Mouse (Mus musculus): ENCODE measurements around the gene Katnbl1. TPM values are rescaled to one million over a fixed set of nuclear protein-coding genes. Genes with fewer than 3 reads are reported as not detected.

Katnbl1 gene
- total RNA-seq (2021), result 10 to 100 TPM; 11.8 to 13.4 TPM
- long read RNA-seq, experiment 1, transcript Katnbl1-201 (10 exons, 2,886 nt), result major isoform, 15 of 21 reads
- long read RNA-seq, experiment 1, partial matches to known transcripts, result 2 of 21 reads
- long read RNA-seq, experiment 1, other reads (novel, unspliced or antisense), result 4 of 21 reads
- long read RNA-seq, experiment 2, transcript Katnbl1-201 (10 exons, 2,886 nt), result major isoform, 18 of 19 reads
- long read RNA-seq, experiment 2, partial matches to known transcripts, result 0 of 19 reads
- long read RNA-seq, experiment 2, other reads (novel, unspliced or antisense), result 1 of 19 reads

DNA sequence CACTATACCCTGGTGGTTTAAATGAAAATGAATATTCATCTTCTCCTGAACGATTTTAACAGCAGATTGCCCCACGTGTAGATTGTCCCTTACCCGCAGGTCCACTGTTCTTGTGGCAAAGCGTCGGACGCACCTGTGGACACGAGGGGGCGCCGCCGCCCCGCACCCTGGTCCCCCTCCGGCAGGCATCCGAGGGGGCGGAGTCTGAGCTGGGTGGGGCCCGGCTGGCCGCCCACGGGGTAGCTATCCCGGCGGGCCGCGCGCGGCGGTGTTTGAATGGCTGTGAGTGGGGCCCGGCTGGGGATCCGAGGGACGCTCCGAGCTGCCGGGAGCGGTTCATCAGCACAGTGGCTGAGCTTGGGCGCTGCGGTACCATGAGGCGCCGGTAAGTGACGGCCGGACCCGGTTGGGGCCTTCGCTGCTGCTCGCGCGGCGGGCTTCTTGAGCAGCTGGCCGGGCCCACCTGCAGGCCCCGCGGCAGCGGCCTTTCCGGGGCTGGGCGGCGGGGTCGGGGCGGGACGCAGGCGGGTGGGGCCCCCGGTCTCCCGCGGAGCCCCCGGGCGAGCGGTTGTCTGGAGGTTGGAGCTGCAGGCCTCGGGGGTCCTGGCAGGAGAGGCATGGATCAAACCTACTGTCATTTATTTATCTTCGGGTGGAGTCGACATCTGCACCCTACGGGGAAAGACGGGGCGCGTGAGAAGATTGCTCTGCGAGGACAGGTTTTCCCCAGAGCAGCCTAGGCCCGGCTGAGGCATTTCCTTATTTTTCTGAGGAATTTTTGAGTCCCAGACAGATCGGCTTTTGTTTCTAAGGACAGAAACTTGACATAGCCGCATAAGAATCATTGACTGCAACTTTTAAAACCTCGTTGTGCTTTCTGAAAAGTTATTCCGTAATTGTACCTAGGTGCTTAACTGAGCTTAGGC is at the start of gene Katnbl1:
TSS of gene Katnbl1 (plus strand) at position 239 of the 926 bp plus-strand sequence.
- DNase-seq (ENCODE audit: low spot score in 2 of 2), result peak; percentile 89 to 91

DNA sequence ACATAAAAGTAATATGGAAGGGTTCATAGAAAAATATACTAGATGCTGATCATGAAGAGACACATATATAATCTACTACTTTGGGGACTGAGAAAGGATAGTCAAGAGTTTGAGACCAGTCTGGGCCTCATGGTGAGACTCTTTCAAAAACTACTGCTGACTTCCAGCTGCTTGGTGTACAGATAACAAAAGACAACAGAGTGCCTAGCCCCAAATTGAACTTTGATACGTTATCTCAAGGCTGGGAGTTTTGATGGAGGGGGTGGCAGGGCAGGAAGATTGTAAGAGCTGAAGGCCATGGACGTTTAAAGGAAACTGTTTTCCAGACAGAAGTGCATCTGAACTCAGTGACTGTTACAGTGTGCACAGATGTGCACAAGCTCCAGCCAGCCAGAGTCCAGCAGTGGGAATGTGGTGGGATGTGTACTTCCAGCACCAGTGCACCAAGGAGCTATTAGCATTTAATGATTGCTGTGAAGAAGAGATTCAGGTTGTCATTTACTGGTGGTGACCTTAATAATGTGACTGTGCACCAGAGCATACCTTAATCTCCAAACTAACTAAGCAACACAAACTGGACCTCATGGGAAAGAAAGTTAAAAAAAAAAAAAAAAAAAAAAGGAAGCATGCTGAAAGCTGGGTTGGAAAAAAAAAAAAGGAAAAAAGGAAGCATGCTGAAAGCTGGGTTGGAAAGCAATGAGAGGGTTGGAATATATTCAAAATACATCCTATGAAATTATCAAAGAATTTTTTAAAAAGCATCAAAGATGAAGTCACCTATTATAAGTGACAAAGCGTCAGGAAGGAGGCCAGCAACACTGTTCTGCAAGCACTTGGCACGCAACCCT is 46.7 kb upstream of the Katnbl1 start:
- DNase-seq (ENCODE audit: low spot score in 2 of 2), result no peak

DNA sequence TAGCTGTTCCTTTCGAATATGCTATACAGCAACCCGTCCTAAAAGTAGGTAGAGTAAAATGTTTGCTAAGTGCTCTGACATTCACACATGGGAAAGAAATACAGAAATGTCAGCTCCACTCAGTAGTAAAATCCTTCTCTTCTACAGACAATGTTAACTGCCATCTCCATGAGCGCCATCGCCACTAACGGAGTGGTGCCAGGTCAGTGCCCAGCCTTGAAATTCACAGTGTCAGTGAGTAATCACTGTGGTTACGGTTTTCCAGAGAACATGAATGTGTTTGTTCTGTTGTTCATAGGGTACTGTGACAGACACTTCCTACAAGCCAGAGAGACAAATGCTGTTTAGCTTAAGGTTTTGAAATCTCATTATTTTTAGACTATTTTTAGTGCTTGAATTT is 41.8 kb upstream of the Katnbl1 start:
- no peak for DNase-seq (ENCODE audit: low spot score in 2 of 2)

DNA sequence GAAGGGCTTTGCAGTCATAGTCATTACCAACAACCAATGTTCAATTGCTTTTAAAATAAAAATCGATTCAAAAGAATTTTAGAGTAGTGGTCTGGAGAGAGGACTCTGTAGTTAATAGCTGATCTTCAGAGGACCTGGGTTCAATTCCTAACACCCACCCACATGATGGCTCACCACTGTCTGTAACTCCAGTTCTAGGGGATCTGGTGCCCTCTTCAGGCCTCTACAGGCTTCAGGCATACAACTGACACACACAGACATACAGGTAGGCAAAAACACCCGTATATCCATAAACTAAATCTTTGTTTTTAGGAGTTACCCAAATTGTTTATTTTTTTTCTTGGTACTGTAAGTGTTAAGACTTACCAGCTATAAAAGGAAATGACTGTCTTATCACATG is 39.3 kb upstream of the Katnbl1 start:
- DNase-seq (ENCODE audit: low spot score in 2 of 2), result no peak

DNA sequence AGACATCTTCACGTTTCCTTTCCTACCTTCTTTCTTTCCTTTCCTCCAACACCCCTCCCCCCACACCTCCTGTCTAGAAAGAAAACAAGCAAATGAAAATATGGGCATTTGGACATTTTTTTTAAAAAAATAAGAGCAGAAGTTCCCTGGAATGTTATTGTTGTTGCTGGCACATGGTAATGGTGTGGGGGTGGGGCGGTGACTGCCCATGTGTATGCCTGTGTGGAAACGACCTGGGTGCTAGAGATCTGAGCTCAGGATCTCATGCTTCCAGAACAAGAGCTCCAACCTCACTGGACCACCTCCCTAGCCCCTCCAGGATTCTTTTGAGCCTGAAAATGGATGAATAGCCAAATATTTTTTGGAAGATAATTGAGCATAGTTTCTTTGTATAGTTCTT is 37.9 kb upstream of the Katnbl1 start:
- DNase-seq (ENCODE audit: low spot score in 2 of 2), result no peak

DNA sequence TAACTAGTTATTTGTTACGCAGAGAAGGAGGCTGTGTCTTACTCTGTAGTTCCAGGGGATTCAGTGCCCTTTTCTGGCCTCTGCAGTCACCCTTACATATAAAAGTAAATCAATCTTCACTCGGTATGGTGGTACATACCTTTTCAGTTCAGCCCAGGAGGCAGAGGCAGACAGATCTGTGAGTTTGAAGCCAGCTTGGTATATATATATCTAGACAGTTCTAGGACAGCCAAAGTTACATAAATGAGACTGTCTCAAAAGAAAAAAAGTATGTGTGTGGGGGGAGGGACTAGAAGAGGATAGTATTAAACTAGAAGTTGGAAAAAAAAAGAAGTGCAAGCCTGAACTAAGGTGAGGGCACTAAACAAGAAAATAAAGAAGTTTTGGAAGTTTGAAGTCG is 30.8 kb upstream of the Katnbl1 start:
- DNase-seq (ENCODE audit: low spot score in 2 of 2), result no peak

DNA sequence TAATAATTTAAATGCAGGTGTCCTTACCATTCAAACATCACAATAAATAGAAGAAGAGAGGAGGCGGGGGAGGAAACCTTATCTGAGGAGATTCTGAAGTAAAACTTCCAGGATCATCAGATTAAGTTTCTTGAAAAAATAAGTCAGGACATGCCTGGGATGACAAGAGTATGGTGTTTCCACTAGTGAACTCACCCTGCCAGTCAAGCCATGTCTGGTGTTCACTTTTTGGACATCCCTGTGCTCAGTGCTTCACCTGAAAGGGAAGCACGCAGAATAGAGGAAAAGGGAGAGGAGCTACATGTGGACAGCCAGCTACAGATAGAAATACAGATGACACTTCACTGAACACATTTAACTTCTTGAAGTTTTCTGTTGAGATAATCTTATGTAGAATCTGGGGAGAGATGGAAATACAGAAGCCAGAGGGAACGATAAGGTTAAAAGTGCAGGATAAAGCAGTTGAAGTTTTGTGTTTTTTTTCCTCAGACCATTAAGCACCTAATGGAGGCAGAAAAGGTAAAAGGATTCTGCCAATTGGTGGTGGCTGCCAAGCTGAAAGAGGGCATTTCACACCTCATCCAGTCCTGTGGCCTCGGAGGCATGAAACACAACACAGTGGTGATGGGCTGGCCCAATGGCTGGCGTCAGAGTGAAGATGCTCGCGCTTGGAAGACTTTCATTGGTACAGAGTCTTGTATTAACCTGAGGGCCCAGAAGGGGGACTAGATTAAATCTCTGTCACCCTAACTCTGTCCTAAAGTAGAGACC is 25.1 kb upstream of the Katnbl1 start:
- DNase-seq (ENCODE audit: low spot score in 2 of 2), result no peak

DNA sequence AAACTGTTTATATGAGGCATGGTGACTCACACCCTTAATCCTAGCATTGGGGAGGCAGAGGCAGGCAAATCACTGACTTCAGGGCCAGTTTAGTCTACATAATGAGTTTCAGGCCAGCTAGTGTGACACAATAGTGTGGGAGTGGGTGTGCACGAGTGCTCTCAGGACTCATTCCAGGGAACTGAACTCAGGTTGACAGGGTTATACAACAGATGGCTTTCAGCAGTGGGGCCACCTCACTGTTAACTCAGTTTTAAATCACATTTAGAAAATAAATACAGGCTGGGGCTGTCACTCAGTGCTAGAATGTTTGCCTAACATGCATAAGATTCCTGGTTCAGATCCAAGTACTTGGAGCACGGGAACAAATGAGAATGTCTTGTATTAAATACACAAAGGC is 19.4 kb upstream of the Katnbl1 start:
- peak in 1 of 2 experiments; percentile 14 for DNase-seq (ENCODE audit: low spot score in 2 of 2)

DNA sequence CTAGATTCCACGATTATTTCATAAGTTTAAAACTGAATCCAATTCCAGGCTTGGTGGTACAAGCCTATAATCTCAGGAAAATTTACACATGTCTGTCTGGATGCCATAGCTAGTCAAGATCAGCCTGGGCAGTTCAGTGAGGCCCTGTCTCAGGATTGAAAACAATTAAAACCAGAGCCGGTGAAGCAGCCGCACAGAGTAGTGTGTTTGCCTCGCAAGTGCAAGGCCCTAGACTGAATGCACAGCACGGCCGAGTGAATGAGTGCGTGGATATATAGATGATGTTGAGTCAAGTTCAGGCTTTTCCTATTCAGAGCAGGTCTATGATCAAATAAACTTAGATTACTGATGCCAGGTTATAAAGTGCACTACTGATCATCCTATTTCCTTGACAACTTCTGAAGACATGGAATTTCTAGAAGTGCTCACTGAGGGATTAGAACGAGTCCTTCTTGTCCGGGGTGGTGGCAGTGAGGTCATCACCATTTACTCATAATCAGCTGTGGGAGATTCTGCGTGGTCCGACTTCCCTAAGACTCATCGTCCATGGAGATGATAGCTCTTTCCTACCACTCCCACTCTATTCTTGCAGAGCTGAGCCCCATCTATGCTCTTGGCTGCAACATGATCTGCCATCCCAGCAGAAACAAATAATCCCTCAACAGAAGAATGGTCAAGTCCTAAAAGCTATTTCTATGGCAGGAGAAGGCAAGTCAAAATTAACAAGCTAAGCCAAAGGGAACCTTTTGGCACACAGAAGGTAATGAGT is 18.8 kb upstream of the Katnbl1 start:
- DNase-seq (ENCODE audit: low spot score in 2 of 2), result no peak

DNA sequence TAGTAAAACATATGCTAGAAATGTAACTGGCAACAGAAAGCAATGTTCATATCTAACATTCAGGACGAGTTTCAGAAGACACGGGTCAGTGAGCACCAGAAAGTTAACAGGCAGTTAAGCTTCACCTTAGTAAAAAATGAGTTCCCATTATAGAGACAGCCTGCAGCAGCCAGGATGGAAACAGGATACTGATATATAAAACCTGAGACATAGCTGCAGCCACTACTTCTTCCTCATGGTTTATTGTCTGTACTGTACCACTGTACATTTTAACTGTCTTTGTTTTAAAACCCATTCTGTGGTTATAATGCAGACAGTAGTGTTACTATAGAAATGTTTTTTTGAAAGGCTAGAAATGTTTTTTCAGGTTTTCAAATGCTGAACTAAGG is 18.2 kb upstream of the Katnbl1 start:
- DNase-seq (ENCODE audit: low spot score in 2 of 2), result no peak

DNA sequence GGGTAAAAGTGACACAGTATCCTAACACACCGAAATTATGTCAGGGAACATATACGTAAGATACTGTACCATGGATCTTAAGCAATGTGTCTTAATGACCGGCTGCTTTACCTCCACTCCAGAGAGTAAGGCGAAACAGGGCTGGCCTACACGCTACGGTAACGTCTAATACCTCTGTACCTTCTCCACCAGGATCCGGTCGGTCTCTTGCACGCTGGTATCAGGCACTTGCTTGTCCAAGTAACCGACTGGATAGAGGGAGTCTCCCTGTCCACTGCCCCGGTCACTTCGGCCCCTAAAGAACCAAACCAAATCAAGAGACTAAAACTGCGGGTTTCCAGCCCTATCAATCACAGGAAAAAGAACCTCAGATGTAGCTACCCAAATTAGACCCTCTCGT is 11.8 kb upstream of the Katnbl1 start:
- DNase-seq (ENCODE audit: low spot score in 2 of 2), result no peak

DNA sequence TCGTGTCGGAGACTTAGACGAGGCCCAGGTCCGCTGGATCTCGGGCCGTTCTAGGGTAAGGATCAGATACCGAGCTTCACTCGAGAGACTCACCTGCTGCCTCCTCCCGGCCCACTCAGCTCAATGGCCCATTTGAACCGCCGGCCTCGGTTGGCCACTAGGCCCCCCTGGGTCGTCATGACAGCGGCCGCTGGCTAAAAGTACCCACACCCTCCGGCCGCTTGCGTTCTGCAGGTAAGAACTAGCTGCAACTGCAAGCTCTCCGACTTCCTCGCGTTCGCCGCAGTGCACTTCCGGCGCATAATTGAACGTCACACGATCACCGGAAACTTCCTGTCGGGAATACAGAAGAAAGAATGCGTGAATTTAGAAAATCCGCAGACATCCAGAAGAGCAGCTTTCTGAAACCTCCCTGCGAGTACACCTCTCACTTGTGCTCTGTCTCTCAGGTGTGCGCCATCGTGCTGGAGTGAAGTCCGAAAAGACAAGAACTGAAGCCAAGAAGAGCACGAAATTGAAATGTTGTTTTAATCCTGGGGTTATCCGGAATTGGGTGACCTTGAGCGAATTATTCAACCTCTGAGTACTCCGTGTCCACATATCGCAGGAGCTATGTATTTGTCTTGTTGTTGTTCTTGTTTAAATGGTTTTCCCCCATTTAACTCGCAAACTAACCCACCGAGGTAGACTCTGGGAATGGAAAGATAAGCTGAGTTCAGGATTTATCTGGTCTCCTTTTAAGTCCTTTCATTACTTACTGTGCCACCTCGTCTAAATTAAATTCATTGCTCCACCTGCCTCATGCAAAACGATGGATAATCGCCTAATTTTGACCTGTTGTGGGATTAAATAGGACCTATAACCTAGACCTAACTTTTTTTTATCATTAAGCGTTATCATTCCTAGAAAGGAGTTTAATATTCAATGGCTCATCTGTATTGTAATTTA is 11.0 kb upstream of the Katnbl1 start, which contains the start of gene Emc4:
TSS of gene Emc4 (minus strand) at position 302 of the 948 bp plus-strand sequence.
- peak; percentile 94 to 97 for DNase-seq (ENCODE audit: low spot score in 2 of 2)

DNA sequence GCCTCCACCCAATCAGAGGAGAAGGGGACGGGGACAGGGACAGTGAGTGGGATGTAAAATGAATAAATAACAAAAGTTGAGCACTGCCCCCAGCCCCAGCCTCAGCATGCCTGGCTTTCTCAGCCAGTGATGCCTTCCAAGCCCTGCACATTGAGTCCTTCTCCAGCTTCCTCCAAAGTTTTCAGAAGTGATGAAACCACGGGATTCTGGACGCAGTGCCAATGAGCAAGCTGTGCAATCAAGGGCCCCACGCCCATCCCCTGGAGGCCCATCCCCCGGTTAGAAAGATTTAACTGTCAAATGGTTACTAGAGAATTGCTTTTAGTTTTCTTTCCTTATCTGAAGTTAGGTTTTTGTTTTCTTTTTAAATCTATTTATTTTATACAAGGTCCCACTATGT is 9.1 kb upstream of the Katnbl1 start:
- no peak for DNase-seq (ENCODE audit: low spot score in 2 of 2)

DNA sequence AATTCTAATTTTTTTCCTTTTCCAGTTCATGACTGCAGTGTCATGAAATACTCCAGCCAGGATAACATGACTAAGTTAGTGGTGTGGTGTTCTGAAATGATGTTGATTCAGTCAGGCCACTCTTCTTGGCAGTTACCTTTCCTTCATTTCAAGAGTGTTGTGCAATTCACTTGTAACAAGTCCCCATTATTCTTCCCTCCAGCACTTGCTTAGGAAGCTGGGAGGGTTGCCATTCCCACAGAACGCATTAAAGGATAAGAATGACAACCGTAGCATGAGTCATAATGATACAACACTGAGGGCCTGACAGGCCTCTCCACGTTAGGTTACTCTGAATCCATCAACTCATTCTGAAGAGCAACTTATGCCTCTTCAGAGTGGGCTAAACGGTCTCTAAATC is 5.9 kb upstream of the Katnbl1 start:
- no peak for DNase-seq (ENCODE audit: low spot score in 2 of 2)

DNA sequence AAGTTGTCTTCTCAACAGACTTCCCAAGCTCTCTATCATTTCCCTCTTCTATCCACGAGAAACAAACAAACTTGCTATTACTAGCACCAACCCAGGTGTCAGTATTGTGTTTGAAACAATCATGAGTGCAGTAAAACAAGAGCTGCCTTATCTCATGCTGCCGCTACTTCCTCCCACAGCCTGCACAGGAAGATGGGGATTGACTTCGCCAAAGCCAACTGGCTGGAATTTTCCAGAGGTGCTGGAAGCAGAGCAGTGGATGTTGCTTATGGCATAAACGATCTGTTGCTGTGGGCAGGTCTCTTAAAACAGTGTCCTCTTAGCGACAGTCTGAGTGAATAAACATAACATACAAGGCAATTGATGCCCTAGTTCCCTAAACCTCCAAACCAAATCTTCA is 4.4 kb upstream of the Katnbl1 start:
- DNase-seq (ENCODE audit: low spot score in 2 of 2), result no peak

DNA sequence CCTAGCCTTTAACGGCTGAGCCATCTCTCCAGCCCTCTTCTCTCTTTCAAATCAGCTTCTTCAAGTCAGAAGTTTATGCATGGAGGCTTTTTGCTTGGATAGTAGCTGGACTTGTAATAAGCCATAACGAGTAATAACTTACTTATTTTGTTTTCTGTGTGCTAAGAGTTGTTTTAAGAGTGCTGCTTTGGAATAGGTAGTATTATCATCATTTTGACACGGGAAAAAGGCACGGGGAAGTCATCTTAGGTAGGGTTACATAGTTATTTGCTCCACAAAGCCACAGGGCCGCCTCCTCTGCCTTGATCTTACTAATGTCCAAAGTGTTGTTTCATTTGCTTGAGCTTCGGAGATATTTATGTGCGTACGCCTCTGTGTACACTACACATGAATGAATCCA is 1.1 kb downstream of the Katnbl1 start:
- DNase-seq (ENCODE audit: low spot score in 2 of 2), result no peak

DNA sequence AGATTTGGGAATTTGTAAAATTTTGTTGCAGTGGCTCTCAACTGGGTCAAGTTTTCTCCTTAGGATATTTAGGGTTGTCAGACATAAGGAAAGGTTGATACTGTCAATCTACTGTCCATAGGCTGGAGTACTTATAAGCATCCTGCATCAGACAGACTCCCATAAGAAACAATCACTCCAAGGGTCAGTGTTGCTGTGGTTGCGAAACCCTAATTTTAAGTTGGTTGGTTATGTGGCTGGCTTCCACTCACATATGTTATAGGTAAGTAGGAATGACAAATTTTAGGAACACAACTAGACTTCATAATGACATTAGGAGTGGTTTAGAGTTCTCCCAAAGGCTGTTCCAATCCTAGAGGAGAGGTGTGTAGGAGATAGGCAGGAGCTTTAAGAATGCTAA is 2.2 kb downstream of the Katnbl1 start:
- no peak for DNase-seq (ENCODE audit: low spot score in 2 of 2)

DNA sequence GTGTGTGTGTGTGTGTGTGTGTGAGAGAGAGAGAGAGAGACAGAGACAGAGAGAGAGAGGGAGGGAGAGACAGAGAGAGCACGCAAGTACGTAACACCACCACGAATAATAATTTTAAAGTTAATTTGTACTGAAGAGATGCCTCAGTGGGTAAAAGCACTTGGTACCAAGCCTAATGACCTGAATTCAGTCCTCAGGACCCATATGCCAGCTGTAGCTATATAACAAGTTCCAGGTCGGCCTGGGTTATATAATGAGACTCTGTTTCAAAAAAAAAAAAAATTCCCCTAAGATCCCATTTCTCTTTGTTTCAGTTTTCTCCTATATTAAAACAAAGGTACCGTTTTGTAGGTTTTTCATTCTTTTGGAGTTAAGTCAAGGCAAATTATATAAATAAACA is 11.8 kb downstream of the Katnbl1 start:
- no peak for DNase-seq (ENCODE audit: low spot score in 2 of 2)

Data from left cerebral cortex, adult 18-20 months (tissue).